Mouse (Mus musculus) liver, postnatal 0 days (tissue): Measurements from ENCODE around the gene Gm21788. TPM values are rescaled to one million over a fixed set of nuclear protein-coding genes. Genes with fewer than 3 reads are reported as not detected.
"Not testable (repeated sequence)": the region's sequence is repeated elsewhere in the genome, so short reads cannot be mapped to it uniquely, and the experiment has no call there.

Source experiments
- ATAC-seq: fragments of 200-750 bp; cut with Nextera tagmentation; 2 replicates; pipeline ENCODE4 v1.8.0; 2017; ENCODE audit warnings: mild to moderate bottlenecking, moderate library complexity
- DNase-seq: peaks from one replicate; pipeline ENCODE4 v3.0.0-alpha.2; 2016
- H3K27ac ChIP-seq: fragments of 300-500 bp; sonication (generic); 2 replicates; pipeline ENCODE4 v1.5.1; 2014; ENCODE audit warnings: antibody characterized with exemption, moderate library complexity, mild to moderate bottlenecking, low read depth
- H3K27me3 ChIP-seq: fragments of 300-500 bp; sonication (generic); 2 replicates; pipeline ENCODE4 v1.6.1; 2014; ENCODE audit warnings: low read length, control low read depth, mixed read lengths; ENCODE audit not compliant: insufficient read depth
- H3K36me3 ChIP-seq: fragments of 300-500 bp; sonication (generic); replicated peaks from 2 replicates; pipeline ENCODE4 v1.6.1; 2014; ENCODE audit warnings: mild to moderate bottlenecking, control low read depth, low read length, moderate library complexity, mixed read lengths; ENCODE audit not compliant: insufficient read depth
- H3K4me1 ChIP-seq: fragments of 300-500 bp; sonication (generic); 2 replicates; pipeline ENCODE4 v1.6.1; 2014; ENCODE audit warnings: antibody characterized with exemption, mild to moderate bottlenecking, control low read depth; ENCODE audit not compliant: insufficient read depth
- H3K4me2 ChIP-seq: fragments of 300-500 bp; sonication (generic); 2 replicates; pipeline ENCODE4 v1.6.1; 2014; ENCODE audit warnings: low read depth, mild to moderate bottlenecking, low read length, moderate library complexity, mixed read lengths
- H3K4me3 ChIP-seq: fragments of 300-500 bp; sonication (generic); 2 replicates; pipeline ENCODE4 v1.5.1; 2014; ENCODE audit warnings: low read depth, low read length
- H3K9ac ChIP-seq: fragments of 300-500 bp; sonication (generic); replicated peaks from 2 replicates; pipeline ENCODE4 v1.6.1; 2014; ENCODE audit warnings: mild to moderate bottlenecking, moderate library complexity
- H3K9me3 ChIP-seq: fragments of 300-500 bp; sonication (generic); 2 replicates; pipeline ENCODE4 v1.6.1; 2016; ENCODE audit warnings: mild to moderate bottlenecking, control low read depth, low read length, mixed read lengths
- WGBS: fragments of 180-500 bp; shearing (Covaris S2); extraction: QIAGEN DNeasy Blood & Tissue Kit; methylation state at CpG from one replicate; pipeline ENCODE4 v1.1.7; 2014; ENCODE audit not compliant: insufficient replicate concordance; 5-methylcytosine and 5-hydroxymethylcytosine counted together
- polyA plus RNA-seq: library from polyadenylated mRNA; unstranded; fragments of >200 nt; fragmentation: Nextera tagmentation; extraction: Ambion mirVana; gene quantifications from 2 replicates; pipeline ENCODE4 v1.2.1, GENCODE M21; 2015

Gene Gm21788
- not detected in 2 replicates for polyA plus RNA-seq

- H3K36me3 ChIP-seq, DNase-seq, H3K27ac ChIP-seq, H3K4me2 ChIP-seq, H3K4me1 ChIP-seq, H3K9ac ChIP-seq, H3K27me3 ChIP-seq, H3K4me3 ChIP-seq, H3K9me3 ChIP-seq, ATAC-seq: not testable (repeated sequence)
- no CpG with 5 or more reads among the region's 3 CpGs for WGBS
Observed at GRCm38 (mm10) chrY:7404710-7405109, at the start of gene Gm21788. Gm21788 (plus strand) TSS chrY:7405010.

Other genes starting within 250 kb of the Gm21788 start
- gene Gm21244, start 235.7 kb upstream of the Gm21788 start, polyA plus RNA-seq = not detected in 2 replicates
- gene Gm28998, start 151.2 kb upstream of the Gm21788 start, polyA plus RNA-seq = not detected in 2 replicates
- gene Gm20826, start 233.5 kb downstream of the Gm21788 start, polyA plus RNA-seq = not detected in 2 replicates